Mouse (Mus musculus): ENCODE results near the gene Hip1. TPM values are rescaled to one million over a fixed set of nuclear protein-coding genes. Genes with fewer than 3 reads are reported as not detected.

Hip1 gene
- polyA plus RNA-seq (2015; fragmentation: Nextera tagmentation; extraction: Ambion mirVana): 23.0 TPM in 2 replicates

DNA sequence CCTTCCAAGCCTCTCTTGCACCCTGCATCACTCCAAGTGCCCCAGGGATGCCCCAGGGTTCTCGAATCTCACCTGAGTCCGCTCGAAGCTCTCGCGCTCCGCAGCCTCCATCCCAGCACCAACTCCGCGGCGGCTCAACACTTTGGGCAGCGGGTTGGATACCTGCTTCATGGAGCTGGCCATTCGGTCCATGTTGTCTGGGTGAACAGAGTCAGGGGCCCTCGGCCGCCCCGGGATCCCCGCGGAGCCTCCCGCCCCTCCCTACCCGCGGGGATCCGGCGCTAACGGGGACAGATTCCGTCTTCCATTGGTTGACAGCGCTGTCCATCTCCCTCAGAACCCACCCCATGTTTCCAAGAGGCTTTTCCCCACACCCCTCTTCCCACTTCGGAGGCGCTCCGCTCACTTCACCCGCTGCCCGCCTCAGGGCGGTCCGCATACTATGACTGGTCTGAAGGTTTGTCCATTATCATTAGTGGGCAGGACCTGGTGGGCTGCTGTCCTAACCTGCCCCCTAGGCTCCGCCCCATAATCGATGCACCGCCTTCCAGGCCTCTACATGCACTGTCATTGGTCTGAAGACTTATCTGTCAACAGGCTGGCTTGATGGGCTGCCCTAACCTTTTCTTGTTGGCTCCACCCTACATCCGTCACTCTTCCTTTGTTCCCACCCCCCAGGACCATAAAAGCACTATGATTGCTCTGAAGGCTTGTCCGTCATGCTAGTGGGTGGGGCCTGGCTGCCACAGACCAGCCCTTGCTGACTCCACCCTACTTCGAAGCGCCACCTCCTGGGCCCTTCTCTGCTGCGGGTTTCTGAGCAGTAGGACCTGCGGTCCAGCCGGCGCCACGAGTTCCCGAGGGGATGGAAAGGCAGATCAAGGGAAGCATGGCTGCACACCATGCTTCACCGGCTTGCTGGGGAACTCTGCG lies at the start of gene Hip1:
TSS of gene Hip1 (minus strand) at position 256 of the 933 bp plus-strand sequence.
- H3K4me1 ChIP-seq (replicated peaks; ENCODE audit: insufficient read depth, low read length): no peaks in the 10 kb centered on the region
- H3K4me2 ChIP-seq (ENCODE audit: low read length): peak within 1 kb of the TSS; percentile 61
- ATAC-seq (replicated peaks; ENCODE audit: low FRiP score, low read depth) (peak; percentile 99), DNase-seq (ENCODE audit: low spot score) (peak; percentile 99)
- H3K4me3 ChIP-seq (replicated peaks; ENCODE audit: low read depth, low read length): peak within 1 kb of the TSS; percentile 70
- WGBS: under 1% methylated on average over 46 of the region's 46 CpGs
- H3K27me3 ChIP-seq (ENCODE audit: insufficient read depth, low read length): no peaks in the 10 kb centered on the region
- H3K9me3 ChIP-seq (replicated peaks; ENCODE audit: low read length): no peaks in the 10 kb centered on the region
- peak; percentile 76 for TF ChIP-seq CTCF (IDR thresholded peaks at IDR 0.05; ENCODE audit: low read depth)
- no peak within 1 kb of the TSS for H3K27ac ChIP-seq
- no peaks in the 10 kb centered on the region for H3K36me3 ChIP-seq (ENCODE audit: insufficient read depth, low read length)
- H3K9ac ChIP-seq (ENCODE audit: low read depth, low read length): peak within 1 kb of the TSS; percentile 57

GRCm38 (mm10) chr5:135589996-135590784 lies 45.3 kb upstream of the Hip1 start:
- Histone ChIP-seq H3K4me1 (replicated peaks; ENCODE audit: insufficient read depth, low read length) (no peaks in the 10 kb centered on the region), H3K9ac (ENCODE audit: low read depth, low read length) (no peak overlapping the region)
- no peak for DNase-seq (ENCODE audit: low spot score)

GRCm38 (mm10) chr5:135587764-135588163 lies 42.8 kb upstream of the Hip1 start:
- Histone ChIP-seq H3K9me3 (replicated peaks; ENCODE audit: low read length) (0 out of 2 replicates have a peak, but pooled peaks cover 2% of the 10 kb centered on the region), H3K36me3 (ENCODE audit: insufficient read depth, low read length) (no peaks in the 10 kb centered on the region), H3K4me1 (replicated peaks; ENCODE audit: insufficient read depth, low read length) (no peaks in the 10 kb centered on the region), H3K27ac (no peak overlapping the region), H3K4me3 (replicated peaks; ENCODE audit: low read depth, low read length) (no peak overlapping the region), H3K27me3 (ENCODE audit: insufficient read depth, low read length) (no peaks in the 10 kb centered on the region), H3K4me2 (ENCODE audit: low read length) (no peak overlapping the region), H3K9ac (ENCODE audit: low read depth, low read length) (no peak overlapping the region)
- DNase-seq (ENCODE audit: low spot score): no peak
- ATAC-seq (replicated peaks; ENCODE audit: low FRiP score, low read depth): no peak
- TF ChIP-seq CTCF (IDR thresholded peaks at IDR 0.05; ENCODE audit: low read depth): no peak
- 86% methylated on average over 4 of the region's 4 CpGs for WGBS

More at GRCm38 (mm10) chr5:135589996-135590784, 45.3 kb upstream of the Hip1 start:
- H3K27ac ChIP-seq: no peak overlapping the region
- no peak for TF ChIP-seq CTCF (IDR thresholded peaks at IDR 0.05; ENCODE audit: low read depth)
- H3K36me3 ChIP-seq (ENCODE audit: insufficient read depth, low read length): no peaks in the 10 kb centered on the region
- no peak overlapping the region for H3K4me3 ChIP-seq (replicated peaks; ENCODE audit: low read depth, low read length)
- WGBS: 79% methylated on average over 12 of the region's 12 CpGs
- no peak for ATAC-seq (replicated peaks; ENCODE audit: low FRiP score, low read depth)
- 0 out of 2 replicates have a peak, but pooled peaks cover 2% of the 10 kb centered on the region for H3K9me3 ChIP-seq (replicated peaks; ENCODE audit: low read length)
- no peak overlapping the region for H3K4me2 ChIP-seq (ENCODE audit: low read length)
- H3K27me3 ChIP-seq (ENCODE audit: insufficient read depth, low read length): no peaks in the 10 kb centered on the region

DNA sequence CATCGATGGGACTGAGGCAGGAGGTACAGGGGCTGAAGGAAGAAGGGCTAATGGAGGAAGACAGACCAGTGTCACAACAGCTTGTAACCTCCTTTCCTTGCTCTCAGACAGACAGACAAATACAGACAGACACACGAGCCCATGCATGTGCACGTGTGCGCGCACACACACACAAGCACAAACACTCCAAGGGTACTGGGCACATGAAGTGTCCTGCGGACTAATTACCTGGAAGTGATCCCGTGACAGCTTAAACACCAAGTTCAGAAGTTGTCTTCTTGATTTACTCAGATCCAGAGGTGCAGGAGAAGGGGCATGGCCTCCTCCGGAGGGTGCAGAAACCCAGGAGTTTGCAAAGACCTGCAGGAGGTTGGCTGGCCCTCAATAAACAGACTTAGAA lies 40.8 kb upstream of the Hip1 start:
- Histone ChIP-seq H3K27ac (no peak overlapping the region), H3K9me3 (replicated peaks; ENCODE audit: low read length) (no peaks in the 10 kb centered on the region), H3K4me3 (replicated peaks; ENCODE audit: low read depth, low read length) (no peak overlapping the region), H3K9ac (ENCODE audit: low read depth, low read length) (no peak overlapping the region), H3K4me1 (replicated peaks; ENCODE audit: insufficient read depth, low read length) (no peaks in the 10 kb centered on the region), H3K4me2 (ENCODE audit: low read length) (no peak overlapping the region), H3K27me3 (ENCODE audit: insufficient read depth, low read length) (no peaks in the 10 kb centered on the region), H3K36me3 (ENCODE audit: insufficient read depth, low read length) (no peaks in the 10 kb centered on the region)
- WGBS: 70% methylated on average over 8 of the region's 8 CpGs
- DNase-seq (ENCODE audit: low spot score) (no peak), ATAC-seq (replicated peaks; ENCODE audit: low FRiP score, low read depth) (no peak)
- TF ChIP-seq CTCF (IDR thresholded peaks at IDR 0.05; ENCODE audit: low read depth): no peak

DNA sequence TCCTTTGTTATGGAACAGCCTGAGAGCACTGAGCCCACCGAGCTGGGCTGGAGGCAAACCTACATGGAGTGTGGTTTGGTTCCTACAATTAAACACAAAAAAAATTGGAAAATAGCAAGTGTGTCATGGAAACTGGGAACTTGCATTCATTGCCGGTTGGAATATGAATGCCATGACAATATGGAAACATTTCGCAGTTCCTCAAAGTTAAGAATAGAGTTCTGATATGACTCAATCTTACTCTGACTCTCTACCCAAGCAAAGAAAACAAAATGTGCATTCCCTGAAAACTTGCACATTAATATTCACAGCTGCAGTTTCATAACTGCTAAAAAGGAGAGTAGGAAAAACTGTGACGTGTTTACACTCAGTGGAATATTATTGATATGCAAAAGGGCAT lies 37.4 kb upstream of the Hip1 start:
- Histone ChIP-seq H3K27me3 (ENCODE audit: insufficient read depth, low read length) (no peaks in the 10 kb centered on the region), H3K4me2 (ENCODE audit: low read length) (no peak overlapping the region), H3K4me3 (replicated peaks; ENCODE audit: low read depth, low read length) (no peak overlapping the region), H3K36me3 (ENCODE audit: insufficient read depth, low read length) (no peaks in the 10 kb centered on the region), H3K4me1 (replicated peaks; ENCODE audit: insufficient read depth, low read length) (no peaks in the 10 kb centered on the region), H3K9ac (ENCODE audit: low read depth, low read length) (no peak overlapping the region), H3K9me3 (replicated peaks; ENCODE audit: low read length) (no peaks in the 10 kb centered on the region), H3K27ac (no peak overlapping the region)
- ATAC-seq (replicated peaks; ENCODE audit: low FRiP score, low read depth) (no peak), DNase-seq (ENCODE audit: low spot score) (no peak)
- TF ChIP-seq CTCF (IDR thresholded peaks at IDR 0.05; ENCODE audit: low read depth): no peak
- 93% methylated on average over 4 of the region's 4 CpGs for WGBS

DNA sequence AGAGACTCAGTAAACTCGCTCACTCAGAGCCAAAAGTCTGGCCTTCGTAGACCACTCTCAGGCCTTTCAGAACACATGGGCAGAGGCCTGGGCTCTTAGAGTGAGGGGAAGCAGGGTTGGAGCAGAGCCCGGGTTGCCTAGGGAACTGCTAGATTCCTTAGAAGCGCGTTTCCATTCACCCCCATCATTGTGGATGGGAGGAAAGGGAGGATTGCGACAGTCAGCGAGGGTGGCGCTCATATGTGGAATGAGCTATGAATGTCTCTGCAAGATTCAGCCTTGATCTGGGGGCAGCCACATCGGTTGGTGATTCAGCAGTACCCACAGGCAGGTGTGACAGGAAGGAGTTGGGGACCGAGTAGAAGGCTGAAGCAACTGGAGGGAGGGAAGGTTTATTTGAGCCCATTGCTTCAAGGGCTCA lies 34.4 kb upstream of the Hip1 start:
- TF ChIP-seq CTCF (IDR thresholded peaks at IDR 0.05; ENCODE audit: low read depth): no peak
- 86% methylated on average over 10 of the region's 10 CpGs for WGBS
- DNase-seq (ENCODE audit: low spot score): no peak

More for the DNA sequence above, 34.4 kb upstream of the Hip1 start:
- no peak for ATAC-seq (replicated peaks; ENCODE audit: low FRiP score, low read depth)
- H3K9me3 ChIP-seq (replicated peaks; ENCODE audit: low read length): no peaks in the 10 kb centered on the region
- H3K36me3 ChIP-seq (ENCODE audit: insufficient read depth, low read length): no peaks in the 10 kb centered on the region
- no peak overlapping the region for H3K4me2 ChIP-seq (ENCODE audit: low read length)
- H3K4me3 ChIP-seq (replicated peaks; ENCODE audit: low read depth, low read length): no peak overlapping the region
- no peak overlapping the region for H3K9ac ChIP-seq (ENCODE audit: low read depth, low read length)
- H3K27me3 ChIP-seq (ENCODE audit: insufficient read depth, low read length): no peaks in the 10 kb centered on the region
- H3K4me1 ChIP-seq (replicated peaks; ENCODE audit: insufficient read depth, low read length): no peaks in the 10 kb centered on the region
- H3K27ac ChIP-seq: no peak overlapping the region

Measured in kidney, postnatal 0 days (tissue).